Mouse (Mus musculus): Measurements from ENCODE around the gene Spock1. TPM values are rescaled to one million over a fixed set of nuclear protein-coding genes. Genes with fewer than 3 reads are reported as not detected.

Spock1 gene
- total RNA-seq, 2 experiments from 2014 or later = 0.43 to 0.67 TPM

- intact Hi-C loops (cut with DNase I) = no loop called here
- DNase-seq = no peak
Measured at GRCm38 (mm10) chr13:57736060-57736459, 172.1 kb downstream of the Spock1 start.

DNA sequence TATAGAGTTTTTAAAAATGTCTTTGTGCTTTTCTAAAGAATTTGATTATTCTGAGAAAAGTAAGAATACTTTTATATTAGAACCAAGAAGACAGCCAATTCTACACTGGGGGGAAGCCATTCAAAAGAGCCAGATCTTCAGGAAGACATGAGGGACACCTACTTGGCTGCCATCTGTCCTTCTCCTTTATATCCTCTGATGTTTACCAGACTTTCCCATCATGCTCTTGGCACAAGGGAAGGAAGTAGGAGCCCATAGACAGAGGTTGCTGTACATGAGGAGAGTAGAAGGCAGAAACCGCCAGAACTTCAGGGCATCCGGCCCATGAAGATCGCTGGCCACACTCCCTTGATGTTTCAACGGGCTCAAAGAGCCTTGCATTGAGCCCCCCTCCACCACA, 173.6 kb downstream of the Spock1 start:
- intact Hi-C loops (cut with DNase I) = no loop called here
- no peak for DNase-seq

- intact Hi-C loops (cut with DNase I) = no loop called here
- no peak for DNase-seq
Measured at GRCm38 (mm10) chr13:57733521-57733920, 174.6 kb downstream of the Spock1 start.

GRCm38 (mm10) chr13:57732251-57732650, 175.9 kb downstream of the Spock1 start:
- intact Hi-C loops (cut with DNase I) = no loop called here
- no peak for DNase-seq

DNA sequence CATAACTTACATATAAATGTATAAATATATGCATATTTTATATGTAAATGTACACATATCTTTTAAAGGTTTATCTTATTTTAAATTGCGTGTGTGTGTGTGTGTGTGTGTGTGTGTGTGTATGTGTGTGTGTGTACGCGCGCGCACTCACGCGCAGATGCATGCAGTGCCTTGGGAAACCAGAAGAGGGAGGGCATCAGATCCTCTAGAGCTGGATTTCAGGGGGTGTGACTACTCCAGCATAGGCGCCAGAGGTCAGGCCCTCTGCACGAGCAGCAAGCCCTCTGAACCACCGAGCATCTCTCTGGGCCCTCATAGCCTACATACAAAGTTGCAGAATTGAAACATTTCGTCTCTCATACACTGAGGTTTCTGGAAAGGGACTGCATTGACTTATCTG, 180.4 kb downstream of the Spock1 start:
- no peak for DNase-seq
- intact Hi-C loops (cut with DNase I) = no loop called here

DNA sequence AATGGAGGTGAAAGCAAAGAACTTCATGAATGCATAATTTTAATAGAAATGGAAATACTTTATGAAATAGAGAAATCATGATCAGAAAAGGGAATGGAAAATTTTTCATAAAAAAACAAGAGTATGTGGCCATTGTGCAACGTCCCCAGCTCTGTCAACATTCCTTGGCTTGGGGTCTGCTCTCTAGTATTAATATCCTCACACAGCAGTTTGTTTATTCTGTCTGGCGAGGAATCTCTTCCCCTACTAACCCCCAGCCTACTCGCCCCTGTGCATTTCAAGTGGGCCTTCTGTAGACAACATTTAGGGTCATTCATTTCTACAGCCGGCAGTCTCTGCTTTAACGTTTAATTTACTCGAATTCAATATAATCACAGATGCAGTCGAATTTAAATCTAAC, 181.5 kb downstream of the Spock1 start:
- intact Hi-C loops (cut with DNase I) = no loop called here
- no peak for DNase-seq

GRCm38 (mm10) chr13:57722329-57722936, 185.7 kb downstream of the Spock1 start:
- intact Hi-C loops (cut with DNase I) = no loop called here
- no peak for DNase-seq

DNA sequence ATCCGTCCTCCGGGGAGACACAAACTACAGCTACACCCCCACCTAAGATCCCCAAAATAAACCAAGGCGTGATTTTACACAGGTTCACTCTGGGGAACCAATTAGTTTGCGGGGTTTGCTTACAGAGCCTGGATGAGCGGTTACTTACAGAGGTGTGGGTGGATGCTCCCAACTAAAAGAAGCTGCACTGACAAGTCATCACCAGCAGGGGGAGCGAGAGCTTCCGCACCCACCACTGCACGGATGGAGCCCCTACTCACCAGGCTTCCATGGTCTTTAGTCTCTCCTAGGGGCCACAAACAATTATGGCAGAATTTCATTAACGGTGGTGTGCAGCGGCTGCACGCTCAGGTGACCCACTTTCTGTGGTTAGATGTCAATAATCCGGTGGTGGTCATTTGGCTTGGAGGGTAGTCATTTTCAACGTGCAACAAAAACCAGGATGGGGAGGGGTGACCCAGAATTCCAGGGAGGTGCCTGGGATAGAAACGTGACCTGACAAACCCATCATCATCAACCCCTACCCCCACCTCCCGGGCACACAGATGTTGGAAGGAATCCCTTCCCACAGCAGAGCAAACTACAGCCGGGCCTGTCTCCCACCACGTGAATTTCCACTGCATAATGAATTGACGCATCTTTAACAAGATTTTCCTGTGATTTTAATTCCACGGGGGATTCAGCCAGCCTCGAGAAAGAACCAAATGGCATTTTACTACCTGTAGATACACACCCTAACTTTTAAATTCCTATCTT, 186.4 kb downstream of the Spock1 start:
- DNase-seq = peak; percentile 1 to 11
- intact Hi-C loops (cut with DNase I) = no loop called here

- no peak for DNase-seq
- intact Hi-C loops (cut with DNase I) = no loop called here
Measured at GRCm38 (mm10) chr13:57718087-57718486, 190.0 kb downstream of the Spock1 start.

DNA sequence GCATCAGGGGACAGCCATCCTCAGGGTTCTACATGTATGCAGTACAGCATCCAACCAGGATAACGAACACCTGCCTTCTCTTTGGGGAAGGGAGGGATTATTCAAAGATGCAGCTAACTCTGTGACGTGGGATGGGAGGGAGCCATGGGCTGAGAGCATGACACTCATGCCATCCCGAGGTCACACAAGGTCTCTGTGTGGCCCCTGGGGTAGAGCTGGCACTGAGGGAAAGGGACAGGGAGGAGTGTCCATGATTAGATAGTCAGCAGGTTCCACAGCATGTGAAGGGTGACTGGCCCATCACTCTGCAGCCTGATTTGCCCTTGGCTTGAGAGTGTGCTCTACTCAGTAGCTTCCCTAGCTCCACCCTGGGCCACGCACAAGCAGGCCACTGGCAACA, 195.2 kb downstream of the Spock1 start:
- DNase-seq = peak; percentile 6 to 15
- intact Hi-C loops (cut with DNase I) = no loop called here

DNA sequence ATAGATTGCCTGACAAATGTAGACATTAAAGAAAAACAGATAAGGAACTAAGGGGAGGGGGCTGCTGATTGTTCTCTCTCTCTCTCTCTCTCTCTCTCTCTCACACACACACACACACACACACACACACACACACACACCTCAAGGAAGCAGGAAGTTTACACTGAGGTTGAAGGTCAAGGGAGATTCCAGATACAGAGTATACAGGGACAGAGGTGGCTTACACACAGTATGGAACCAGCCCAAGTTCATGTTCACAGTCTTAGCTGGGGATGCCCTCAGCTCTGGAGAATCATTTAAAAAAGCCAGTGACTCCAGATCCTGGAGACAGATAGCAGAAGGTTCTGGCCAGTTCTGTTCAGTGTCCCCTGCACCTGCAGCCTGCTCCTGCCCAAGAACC, 199.7 kb downstream of the Spock1 start:
- DNase-seq = no peak
- intact Hi-C loops (cut with DNase I) = no loop called here

- intact Hi-C loops (cut with DNase I) = no loop called here
- DNase-seq = no peak
Measured at GRCm38 (mm10) chr13:57702966-57703365, 205.2 kb downstream of the Spock1 start.

- DNase-seq = no peak
- intact Hi-C loops (cut with DNase I) = no loop called here
Measured at GRCm38 (mm10) chr13:57696685-57697084, 211.4 kb downstream of the Spock1 start.

DNA sequence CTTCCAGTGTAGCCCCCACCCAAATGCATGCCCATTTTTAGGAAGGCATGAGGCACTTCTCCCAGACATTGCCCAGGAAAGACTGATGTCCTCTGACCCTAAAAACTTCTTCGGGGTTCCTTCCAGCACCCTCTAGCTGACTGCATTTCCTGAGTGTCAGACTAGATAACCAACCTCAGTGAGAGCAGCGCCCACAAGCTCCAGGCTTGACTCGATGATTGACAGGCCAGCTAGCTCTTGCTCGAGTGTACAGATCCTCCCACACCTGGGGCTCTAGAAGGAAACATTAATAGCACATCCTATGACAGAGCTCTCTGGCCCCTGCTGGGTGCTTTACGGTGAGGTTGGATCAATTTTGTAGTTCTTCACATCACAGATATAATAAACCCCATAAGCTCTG, 219.2 kb downstream of the Spock1 start:
- DNase-seq = no peak
- intact Hi-C loops (cut with DNase I) = no loop called here

DNA sequence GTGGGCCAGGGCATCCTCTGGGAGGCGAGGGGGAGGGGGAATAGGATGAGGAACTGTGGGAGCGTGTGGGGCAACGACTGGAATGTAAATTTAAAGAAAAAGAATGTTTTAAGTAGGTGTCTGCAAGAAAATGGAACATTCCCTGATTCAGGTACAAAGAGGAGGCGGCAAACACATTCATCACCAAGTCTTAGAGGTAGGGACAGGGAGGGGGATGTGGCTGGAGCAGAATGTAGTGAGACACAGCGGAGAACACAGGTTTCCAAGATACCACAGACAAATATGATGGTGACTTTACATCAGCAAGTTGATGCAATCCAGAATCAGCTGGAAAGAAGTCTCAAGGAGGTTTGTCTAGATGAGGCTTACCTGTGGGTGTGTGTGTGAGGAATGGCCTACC, 221.7 kb downstream of the Spock1 start:
- DNase-seq = no peak
- intact Hi-C loops (cut with DNase I) = no loop called here

- DNase-seq = no peak
- intact Hi-C loops (cut with DNase I) = no loop called here
Measured at GRCm38 (mm10) chr13:57685201-57685600, 222.9 kb downstream of the Spock1 start.

DNA sequence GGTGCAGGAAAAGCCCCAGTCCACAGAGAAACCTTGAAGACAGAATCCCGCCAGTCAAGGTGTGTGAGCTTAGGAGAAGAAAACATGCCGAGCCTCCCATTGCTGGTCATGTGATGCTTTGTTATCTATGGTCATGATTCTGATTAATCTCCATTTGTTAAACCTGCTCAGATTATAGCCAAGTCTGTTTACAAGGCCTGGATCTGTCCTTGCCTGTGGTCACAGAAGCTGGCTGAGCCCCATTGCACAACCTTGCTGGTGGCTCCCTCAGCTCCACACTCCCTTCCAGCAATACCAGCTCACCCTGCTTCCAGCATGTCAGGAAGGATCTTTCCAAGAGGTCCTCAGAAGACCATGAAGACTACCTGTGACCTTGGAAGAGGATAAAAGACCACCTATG, 228.5 kb downstream of the Spock1 start:
- intact Hi-C loops (cut with DNase I) = no loop called here
- DNase-seq = no peak

DNA sequence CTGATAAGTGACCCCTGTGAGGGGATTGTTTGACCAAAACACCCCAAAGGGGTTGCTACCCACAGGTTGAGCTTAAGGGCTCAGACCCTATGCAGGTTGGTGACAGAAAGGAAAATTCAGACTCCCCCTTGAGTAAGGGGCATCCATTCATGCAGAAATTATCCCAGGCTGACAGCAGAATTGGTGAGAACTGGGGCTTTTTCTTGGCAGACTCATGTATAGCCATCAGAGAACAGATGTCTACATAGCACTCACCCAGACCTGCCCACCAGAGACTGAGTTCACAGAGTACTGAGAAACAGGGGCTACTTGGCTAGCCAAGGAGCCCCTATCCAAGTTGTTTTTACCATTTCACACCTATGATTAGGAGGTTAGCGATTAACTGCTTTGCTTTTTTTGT, 231.3 kb downstream of the Spock1 start:
- intact Hi-C loops (cut with DNase I) = no loop called here
- DNase-seq = no peak

DNA sequence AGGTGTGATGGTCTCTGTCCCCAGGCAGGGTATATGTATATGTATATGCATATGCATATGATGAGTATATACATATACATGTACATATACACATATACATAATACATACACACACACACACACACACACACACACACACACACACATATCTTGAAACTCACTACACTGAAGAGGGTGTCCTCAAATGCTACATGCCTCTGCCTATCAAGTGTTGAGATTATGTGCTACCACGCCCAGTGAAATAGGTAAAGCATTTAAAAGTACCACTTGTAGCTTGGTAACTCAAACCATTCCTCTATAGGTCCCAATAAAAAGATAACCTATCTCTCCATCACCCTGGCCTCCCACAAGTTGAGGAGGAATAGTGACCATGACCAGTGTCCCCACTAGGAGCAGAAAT, 234.7 kb downstream of the Spock1 start:
- no peak for DNase-seq
- intact Hi-C loops (cut with DNase I) = no loop called here

GRCm38 (mm10) chr13:57672762-57673161, 235.4 kb downstream of the Spock1 start:
- intact Hi-C loops (cut with DNase I) = no loop called here
- no peak for DNase-seq

DNA sequence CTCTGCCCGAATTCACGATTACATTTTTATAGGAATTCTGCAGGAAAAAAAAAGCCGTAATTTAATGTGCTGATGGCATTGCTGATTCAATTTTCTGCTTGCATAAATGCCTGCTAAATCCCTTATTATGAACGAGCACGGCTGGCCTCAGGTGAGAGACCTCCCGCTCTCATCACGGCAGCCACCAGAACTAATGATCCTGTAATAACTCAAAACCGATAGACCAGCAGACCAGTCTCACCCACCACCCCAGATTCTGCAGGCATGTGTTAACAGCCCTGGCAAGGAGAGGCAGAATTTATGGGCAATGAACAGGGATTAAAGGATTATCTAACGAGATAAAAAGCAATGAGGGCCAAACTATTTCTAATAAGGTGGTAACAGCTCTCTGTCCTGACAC, 236.2 kb downstream of the Spock1 start:
- intact Hi-C loops (cut with DNase I) = no loop called here

DNA sequence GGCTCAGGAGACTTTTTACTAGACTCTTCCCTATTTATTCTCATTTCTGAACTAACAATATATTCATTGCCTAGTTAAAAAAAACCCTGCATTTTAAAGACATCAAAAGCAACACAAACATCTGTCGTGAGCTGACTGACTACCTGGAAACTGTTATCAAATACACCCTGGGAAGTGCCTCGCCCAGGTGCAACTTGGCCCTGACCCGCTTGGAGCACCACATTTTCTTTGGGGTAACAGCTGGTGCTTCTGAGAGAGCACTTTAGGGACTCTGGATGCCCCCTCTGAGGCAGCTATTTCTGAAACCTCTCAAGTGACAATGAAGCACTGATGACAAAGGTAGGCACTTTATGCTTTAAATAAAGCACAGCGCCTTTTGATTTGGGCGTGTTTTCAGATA, 236.8 kb downstream of the Spock1 start:
- intact Hi-C loops (cut with DNase I) = no loop called here
- DNase-seq = no peak

More for the DNA sequence above, 236.2 kb downstream of the Spock1 start:
- DNase-seq = no peak

DNA sequence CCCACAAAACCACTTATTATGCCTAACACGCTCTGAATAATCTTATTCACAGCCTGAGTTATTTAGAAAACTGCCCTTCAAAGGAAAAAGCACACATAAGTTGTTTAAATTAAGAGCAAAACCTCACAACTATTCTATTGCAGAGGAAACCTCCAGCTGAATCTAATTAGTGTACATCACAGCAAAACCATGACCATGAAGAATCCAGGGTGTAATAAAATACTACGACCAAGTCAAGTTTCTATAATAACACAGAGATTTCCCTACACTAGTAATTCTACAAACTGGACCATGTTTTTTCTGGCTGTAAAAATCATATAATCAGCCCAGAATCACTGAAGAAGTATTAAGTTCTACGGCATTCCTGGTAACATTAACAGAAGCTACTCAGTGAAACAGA, 240.5 kb downstream of the Spock1 start:
- no peak for DNase-seq
- intact Hi-C loops (cut with DNase I) = loop anchor here (5.0 kb wide), 1 partner anchor 560 kb away; no protein-coding TSS in a partner anchor
